Mouse (Mus musculus): Measurements from ENCODE around the gene Lman2. TPM values are rescaled to one million over a fixed set of nuclear protein-coding genes. Genes with fewer than 3 reads are reported as not detected.

The Lman2 gene
- polyA plus RNA-seq, 1 experiment from 2014 or later = 85.4 TPM

GRCm38 (mm10) chr13:55319931-55320533, 42.6 kb downstream of the Lman2 start, which contains the start of gene Prelid1:
Gene Prelid1, plus strand, starts transcription at chr13:55320500.
- peak within 1 kb of the TSS; percentile 86 for H3K27ac ChIP-seq
- peak within 1 kb of the TSS; percentile 83 for H3K4me3 ChIP-seq
- H3K4me2 ChIP-seq = peak within 1 kb of the TSS; percentile 95
- H3K4me1 ChIP-seq = peaks cover 42% of the 10 kb centered on the region
- H3K9me3 ChIP-seq (replicated peaks) = no peaks in the 10 kb centered on the region
- 80% methylated on average over 4 of the region's 4 CpGs for WGBS (ENCODE audit: insufficient replicate concordance)
- H3K36me3 ChIP-seq = peaks cover 77% of the 10 kb centered on the region
- H3K9ac ChIP-seq = peak within 1 kb of the TSS; percentile 94
- no peak for ATAC-seq
- no peaks in the 10 kb centered on the region for H3K27me3 ChIP-seq (replicated peaks)

GRCm38 (mm10) chr13:55318351-55318750, 44.2 kb downstream of the Lman2 start:
- Histone ChIP-seq H3K4me2 (no peak overlapping the region), H3K27me3 (replicated peaks) (no peaks in the 10 kb centered on the region), H3K9ac (no peak overlapping the region), H3K4me1 (peaks cover 30% of the 10 kb centered on the region), H3K27ac (peak overlapping the region; percentile 38; the same call in 1 of the 2 replicates), H3K9me3 (replicated peaks) (no peaks in the 10 kb centered on the region), H3K4me3 (no peak overlapping the region), H3K36me3 (peaks cover 77% of the 10 kb centered on the region)
- no peak for ATAC-seq
- 75% methylated on average over 3 of the region's 3 CpGs for WGBS (ENCODE audit: insufficient replicate concordance)

GRCm38 (mm10) chr13:55314891-55315412, 47.6 kb downstream of the Lman2 start:
- Histone ChIP-seq H3K4me2 (no peak overlapping the region), H3K4me1 (peaks cover 4% of the 10 kb centered on the region; the same call in 1 of the 2 replicates), H3K9ac (no peak overlapping the region), H3K4me3 (no peak overlapping the region), H3K27me3 (replicated peaks) (no peaks in the 10 kb centered on the region), H3K27ac (no peak overlapping the region), H3K9me3 (replicated peaks) (no peaks in the 10 kb centered on the region), H3K36me3 (peaks cover 97% of the 10 kb centered on the region)
- WGBS (ENCODE audit: insufficient replicate concordance) = 68% methylated on average over 2 of the region's 2 CpGs
- no peak for ATAC-seq

DNA sequence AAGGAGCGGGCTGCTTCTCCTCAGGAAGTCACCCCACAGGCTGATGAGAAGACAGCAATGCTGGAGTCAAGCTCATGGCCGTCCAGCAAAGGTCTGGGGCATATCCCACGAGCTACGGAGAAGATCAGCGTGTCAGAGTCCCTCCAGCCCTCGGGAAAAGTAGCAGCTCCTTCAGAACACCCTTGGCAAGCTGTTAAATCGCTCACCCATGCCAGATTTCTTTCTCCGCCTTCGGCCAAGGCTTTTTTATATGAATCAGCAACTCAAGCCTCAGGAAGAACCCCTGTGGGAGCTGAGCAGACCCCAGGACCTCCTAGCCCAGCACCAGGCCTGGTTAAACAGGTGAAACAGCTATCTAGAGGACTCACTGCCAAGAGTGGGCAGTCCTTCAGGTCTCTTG, 49.5 kb downstream of the Lman2 start:
- Histone ChIP-seq H3K4me3 (no peak overlapping the region), H3K27ac (no peak overlapping the region), H3K4me2 (no peak overlapping the region), H3K4me1 (no peaks in the 10 kb centered on the region), H3K9ac (no peak overlapping the region), H3K27me3 (replicated peaks) (no peaks in the 10 kb centered on the region), H3K36me3 (peaks cover 96% of the 10 kb centered on the region), H3K9me3 (replicated peaks) (no peaks in the 10 kb centered on the region)
- WGBS (ENCODE audit: insufficient replicate concordance) = 82% methylated on average over 9 of the region's 9 CpGs
- ATAC-seq = no peak

DNA sequence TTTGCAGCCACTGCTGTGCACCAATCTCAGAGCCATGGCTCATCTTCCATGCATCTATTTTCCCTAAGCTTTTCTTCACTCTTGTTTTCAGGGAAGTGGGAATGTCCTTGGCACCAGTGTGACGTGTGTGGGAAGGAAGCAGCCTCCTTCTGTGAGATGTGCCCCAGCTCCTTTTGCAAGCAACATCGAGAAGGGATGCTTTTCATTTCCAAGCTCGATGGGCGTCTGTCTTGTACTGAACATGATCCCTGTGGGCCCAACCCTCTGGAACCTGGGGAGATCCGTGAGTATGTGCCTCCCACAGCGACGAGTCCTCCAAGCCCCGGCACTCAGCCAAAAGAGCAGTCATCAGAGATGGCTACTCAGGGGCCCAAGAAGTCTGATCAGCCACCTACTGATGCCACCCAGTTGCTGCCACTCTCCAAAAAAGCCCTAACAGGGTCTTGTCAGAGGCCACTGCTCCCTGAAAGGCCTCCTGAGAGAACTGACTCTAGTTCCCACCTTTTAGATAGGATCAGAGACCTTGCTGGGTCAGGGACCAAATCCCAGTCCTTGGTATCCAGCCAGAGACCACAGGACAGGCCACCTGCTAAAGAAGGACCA, 50.5 kb downstream of the Lman2 start:
- H3K4me1 ChIP-seq = no peaks in the 10 kb centered on the region
- H3K9ac ChIP-seq = no peak overlapping the region
- WGBS (ENCODE audit: insufficient replicate concordance) = 88% methylated on average over 8 of the region's 8 CpGs
- H3K9me3 ChIP-seq (replicated peaks) = no peaks in the 10 kb centered on the region
- H3K27ac ChIP-seq = no peak overlapping the region
- no peak overlapping the region for H3K4me3 ChIP-seq
- no peak overlapping the region for H3K4me2 ChIP-seq
- H3K36me3 ChIP-seq = peaks cover 96% of the 10 kb centered on the region
- ATAC-seq = no peak
- H3K27me3 ChIP-seq (replicated peaks) = no peaks in the 10 kb centered on the region

DNA sequence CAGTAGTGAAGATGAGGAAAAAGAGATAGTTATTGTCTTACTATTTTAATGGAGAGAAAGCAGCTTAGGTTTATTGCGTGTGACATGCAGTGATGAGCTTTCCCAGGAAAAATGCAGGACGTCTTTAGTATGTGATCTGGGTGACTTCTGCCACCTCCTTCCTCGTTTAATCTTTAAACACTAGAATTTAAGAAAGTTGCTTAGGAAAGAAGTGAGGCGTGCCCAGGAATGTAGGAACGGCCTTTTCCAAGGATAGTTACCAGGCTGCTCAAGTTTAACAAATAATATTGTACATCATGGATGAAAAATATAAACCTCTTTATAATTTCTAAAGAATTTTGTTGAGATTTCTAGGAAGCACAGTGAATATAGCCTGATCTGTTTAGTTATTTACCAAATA, 61.7 kb downstream of the Lman2 start:
- Histone ChIP-seq H3K36me3 (peaks cover 94% of the 10 kb centered on the region), H3K27ac (no peak overlapping the region), H3K27me3 (replicated peaks) (no peaks in the 10 kb centered on the region), H3K9ac (no peak overlapping the region), H3K4me2 (no peak overlapping the region), H3K9me3 (replicated peaks) (no peaks in the 10 kb centered on the region), H3K4me1 (no peaks in the 10 kb centered on the region), H3K4me3 (no peak overlapping the region)
- 88% methylated on average over 5 of the region's 5 CpGs for WGBS (ENCODE audit: insufficient replicate concordance)
- no peak for ATAC-seq

- H3K36me3 ChIP-seq = peaks cover 95% of the 10 kb centered on the region
- H3K4me3 ChIP-seq = no peak overlapping the region
Measured at GRCm38 (mm10) chr13:55296760-55297159, 65.8 kb downstream of the Lman2 start.

More at GRCm38 (mm10) chr13:55296760-55297159, 65.8 kb downstream of the Lman2 start:
- H3K9me3 ChIP-seq (replicated peaks) = no peaks in the 10 kb centered on the region
- 89% methylated on average over 1 of the region's 1 CpGs for WGBS (ENCODE audit: insufficient replicate concordance)
- H3K4me1 ChIP-seq = no peaks in the 10 kb centered on the region
- no peak overlapping the region for H3K27ac ChIP-seq
- no peak overlapping the region for H3K9ac ChIP-seq
- no peak overlapping the region for H3K4me2 ChIP-seq
- ATAC-seq = no peak
- H3K27me3 ChIP-seq (replicated peaks) = no peaks in the 10 kb centered on the region

Other genes with a start within 250 kb of the Lman2 start
- gene Gm17617, start 229.2 kb downstream of the Lman2 start, polyA plus RNA-seq (2016; fragmentation: Nextera tagmentation; extraction: Ambion mirVana) = not detected in 2 replicates
- gene Fgfr4, start 210.1 kb downstream of the Lman2 start, polyA plus RNA-seq (2016; fragmentation: Nextera tagmentation; extraction: Ambion mirVana) = 5.0 and 5.7 TPM in 2 replicates
- gene Nsd1, start 153.0 kb downstream of the Lman2 start, polyA plus RNA-seq (2016; fragmentation: Nextera tagmentation; extraction: Ambion mirVana) = 27.1 and 27.5 TPM in 2 replicates
- gene Prelid1, start 42.3 kb downstream of the Lman2 start, polyA plus RNA-seq (2016; fragmentation: Nextera tagmentation; extraction: Ambion mirVana) = 290 and 318 TPM in 2 replicates
- gene Rab24, start 40.8 kb downstream of the Lman2 start, polyA plus RNA-seq (2016; fragmentation: Nextera tagmentation; extraction: Ambion mirVana) = 57.6 and 64.1 TPM in 2 replicates
- gene Mxd3, start 33.0 kb downstream of the Lman2 start, polyA plus RNA-seq (2016; fragmentation: Nextera tagmentation; extraction: Ambion mirVana) = 18.5 and 19.7 TPM in 2 replicates
- gene Rgs14, start 6.9 kb upstream of the Lman2 start, polyA plus RNA-seq (2016; fragmentation: Nextera tagmentation; extraction: Ambion mirVana) = 1.9 and 2.5 TPM in 2 replicates
- not detected in 2 replicates for gene Slc34a1, start 35.4 kb upstream of the Lman2 start, polyA plus RNA-seq (2016; fragmentation: Nextera tagmentation; extraction: Ambion mirVana)
- gene Pfn3, start 52.4 kb upstream of the Lman2 start, polyA plus RNA-seq (2016; fragmentation: Nextera tagmentation; extraction: Ambion mirVana) = not detected in 2 replicates
- gene F12, start 64.0 kb upstream of the Lman2 start, polyA plus RNA-seq (2016; fragmentation: Nextera tagmentation; extraction: Ambion mirVana) = 55.9 and 57.0 TPM in 2 replicates
- gene Grk6, start 82.3 kb upstream of the Lman2 start, polyA plus RNA-seq (2016; fragmentation: Nextera tagmentation; extraction: Ambion mirVana) = 44.1 and 44.6 TPM in 2 replicates
- not detected in 2 replicates for gene Prr7, start 101.5 kb upstream of the Lman2 start, polyA plus RNA-seq (2016; fragmentation: Nextera tagmentation; extraction: Ambion mirVana)
- 24.2 and 27.0 TPM in 2 replicates for gene Dbn1, start 125.3 kb upstream of the Lman2 start, polyA plus RNA-seq (2016; fragmentation: Nextera tagmentation; extraction: Ambion mirVana)
- gene Pdlim7, start 150.9 kb upstream of the Lman2 start, polyA plus RNA-seq (2016; fragmentation: Nextera tagmentation; extraction: Ambion mirVana) = 44.3 and 45.2 TPM in 2 replicates
- gene Dok3, start 166.5 kb upstream of the Lman2 start, polyA plus RNA-seq (2016; fragmentation: Nextera tagmentation; extraction: Ambion mirVana) = 3.4 and 4.4 TPM in 2 replicates
- gene Ddx41, start 173.9 kb upstream of the Lman2 start, polyA plus RNA-seq (2016; fragmentation: Nextera tagmentation; extraction: Ambion mirVana) = 40.2 and 42.0 TPM in 2 replicates
- 15.9 and 17.5 TPM in 2 replicates for gene Fam193b, start 208.3 kb upstream of the Lman2 start, polyA plus RNA-seq (2016; fragmentation: Nextera tagmentation; extraction: Ambion mirVana)
- gene Tmed9, start 210.9 kb upstream of the Lman2 start, polyA plus RNA-seq (2016; fragmentation: Nextera tagmentation; extraction: Ambion mirVana) = 73.8 and 75.8 TPM in 2 replicates
- 10.6 and 11.3 TPM in 2 replicates for gene B4galt7, start 237.1 kb upstream of the Lman2 start, polyA plus RNA-seq (2016; fragmentation: Nextera tagmentation; extraction: Ambion mirVana)

All from liver, embryonic 12.5 days (tissue).